Mouse (Mus musculus): ENCODE data around the gene Ergic1.

Ergic1 gene

GRCm38 (mm10) chr17:26695193-26695592 is 133.9 kb downstream of the Ergic1 start:
- in situ Hi-C loops (cut with MboI, MseI): no loop called here

GRCm38 (mm10) chr17:26698846-26699245 is 137.6 kb downstream of the Ergic1 start:
- in situ Hi-C loops (cut with MboI, MseI): no loop called here

GRCm38 (mm10) chr17:26699819-26700616 is 138.7 kb downstream of the Ergic1 start:
- in situ Hi-C loops (cut with MboI, MseI): no loop called here

- in situ Hi-C loops (cut with MboI, MseI): no loop called here
Observed at GRCm38 (mm10) chr17:26701565-26701964, 140.3 kb downstream of the Ergic1 start.

GRCm38 (mm10) chr17:26702621-26703020 is 141.3 kb downstream of the Ergic1 start:
- in situ Hi-C loops (cut with MboI, MseI): no loop called here

- in situ Hi-C loops (cut with MboI, MseI): no loop called here
Observed at GRCm38 (mm10) chr17:26703671-26704070, 142.4 kb downstream of the Ergic1 start.

GRCm38 (mm10) chr17:26705463-26706359 is 144.4 kb downstream of the Ergic1 start:
- in situ Hi-C loops (cut with MboI, MseI): no loop called here

Measured in regulatory T cell (primary cell).